Mouse (Mus musculus) G1E (cell line): Measurements from ENCODE around the gene Stt3a.

ENCODE experiments used
- CTCF ChIP-seq: IDR thresholded peaks from 2 replicates; pipeline ENCODE4 v1.5.1; 2012; ENCODE audit warnings: low read depth, low read length, inconsistent platforms, mixed read lengths
- GATA1 ChIP-seq: IDR thresholded peaks from 2 replicates; pipeline ENCODE4 v1.6.1; 2012; ENCODE audit warnings: borderline replicate concordance, low read length, inconsistent platforms, mixed read lengths

DNA sequence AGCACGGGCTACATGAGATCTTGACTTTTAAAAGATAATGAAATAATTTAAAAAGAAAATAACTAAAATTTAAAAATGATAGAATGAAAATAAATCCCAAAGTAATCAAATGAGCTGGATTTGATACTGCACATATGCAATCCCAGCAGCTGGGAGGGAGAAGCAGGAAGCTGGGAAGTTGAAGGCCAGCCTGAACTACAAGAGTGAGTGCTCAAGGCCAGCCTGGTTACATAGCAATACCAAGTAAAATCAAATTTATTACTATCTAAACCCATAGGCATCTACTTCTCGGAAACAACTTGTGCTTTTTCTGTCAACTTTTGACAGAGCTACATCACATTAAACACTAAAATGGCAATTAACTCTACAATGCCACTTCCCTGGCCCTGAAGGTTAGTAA is 16.4 kb upstream of the Stt3a start:
- TF ChIP-seq CTCF (no peak), GATA1 (no peak)
